Mouse (Mus musculus): ENCODE measurements around the gene Amigo3. TPM values are rescaled to one million over a fixed set of nuclear protein-coding genes. Genes with fewer than 3 reads are reported as not detected.

Gene Amigo3
- polyA plus RNA-seq, 1 experiment from 2014 or later: 2.9 TPM

DNA sequence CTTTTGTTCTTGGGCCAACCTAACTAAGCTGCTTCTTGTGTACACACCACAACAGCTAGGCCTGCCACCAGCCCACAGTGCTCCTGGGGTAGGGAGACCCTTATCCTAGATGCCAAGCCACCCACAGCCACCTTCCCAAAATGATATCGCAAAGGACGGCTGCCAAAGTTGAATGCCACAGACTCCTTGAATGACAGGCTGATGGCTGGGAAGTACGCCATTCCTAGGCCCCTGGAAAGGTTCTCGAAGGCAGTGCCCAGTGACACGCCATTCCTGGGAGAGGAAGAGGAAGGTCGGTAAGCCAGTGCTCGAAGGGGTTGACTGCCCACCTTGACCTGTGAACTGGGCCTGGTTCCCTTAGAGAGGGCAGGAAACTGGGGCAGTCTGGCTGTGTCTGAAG is 16.6 kb downstream of the Amigo3 start:
- Histone ChIP-seq H3K36me3 (peaks cover 8% of the 10 kb centered on the region), H3K4me2 (no peak overlapping the region), H3K4me3 (no peak overlapping the region), H3K27ac (replicated peaks) (no peak overlapping the region), H3K27me3 (no peaks in the 10 kb centered on the region), H3K9ac (no peak overlapping the region), H3K4me1 (replicated peaks) (no peaks in the 10 kb centered on the region), H3K9me3 (no peaks in the 10 kb centered on the region)
- ATAC-seq (ENCODE audit: low FRiP score, low read depth): no peak
- WGBS: 90% methylated on average over 7 of the region's 7 CpGs

DNA sequence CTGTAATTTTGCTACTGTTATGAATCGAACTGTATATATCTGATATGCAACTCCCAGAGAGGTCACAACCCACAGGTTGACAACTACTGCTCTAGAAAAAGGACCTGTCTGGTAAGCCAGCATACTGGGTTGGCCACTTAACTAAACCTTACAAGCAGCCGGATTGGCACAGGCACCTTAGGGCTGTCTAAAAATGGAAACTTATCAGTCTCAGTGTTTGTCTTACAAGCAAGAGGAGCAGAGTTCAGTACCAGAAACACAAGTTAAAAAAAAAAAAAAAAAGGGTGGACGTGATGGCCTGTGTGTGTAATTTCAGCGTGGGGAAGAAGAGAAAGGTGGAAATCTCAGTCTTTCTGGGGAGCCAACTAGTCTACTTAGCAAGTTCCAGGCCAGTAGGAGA is 18.8 kb downstream of the Amigo3 start:
- no peaks in the 10 kb centered on the region for H3K27me3 ChIP-seq
- no peak overlapping the region for H3K9ac ChIP-seq
- no peak for ATAC-seq (ENCODE audit: low FRiP score, low read depth)

GRCm38 (mm10) chr9:108072481-108072924 is 19.5 kb downstream of the Amigo3 start:
- 75% methylated on average over 9 of the region's 9 CpGs for WGBS
- Histone ChIP-seq H3K9me3 (no peaks in the 10 kb centered on the region), H3K27ac (replicated peaks) (no peak overlapping the region), H3K36me3 (peaks cover 8% of the 10 kb centered on the region), H3K4me2 (no peak overlapping the region), H3K9ac (no peak overlapping the region), H3K4me3 (no peak overlapping the region), H3K27me3 (no peaks in the 10 kb centered on the region), H3K4me1 (replicated peaks) (peaks cover under 1% of the 10 kb centered on the region; the same call in 1 of the 2 replicates)
- ATAC-seq (ENCODE audit: low FRiP score, low read depth): no peak

More for the DNA sequence above, 18.8 kb downstream of the Amigo3 start:
- Histone ChIP-seq H3K4me3 (no peak overlapping the region), H3K27ac (replicated peaks) (no peak overlapping the region), H3K4me1 (replicated peaks) (no peaks in the 10 kb centered on the region), H3K4me2 (no peak overlapping the region), H3K9me3 (no peaks in the 10 kb centered on the region), H3K36me3 (peaks cover 8% of the 10 kb centered on the region)
- WGBS: 96% methylated on average over 3 of the region's 4 CpGs

GRCm38 (mm10) chr9:108073141-108073930 is 20.4 kb downstream of the Amigo3 start:
- H3K9me3 ChIP-seq: no peaks in the 10 kb centered on the region
- H3K4me1 ChIP-seq (replicated peaks): peaks cover 8% of the 10 kb centered on the region
- peaks cover 8% of the 10 kb centered on the region for H3K36me3 ChIP-seq
- no peak for ATAC-seq (ENCODE audit: low FRiP score, low read depth)
- H3K27ac ChIP-seq (replicated peaks): no peak overlapping the region
- WGBS: 66% methylated on average over 7 of the region's 7 CpGs
- no peak overlapping the region for H3K4me3 ChIP-seq
- no peak overlapping the region for H3K9ac ChIP-seq
- no peak overlapping the region for H3K4me2 ChIP-seq
- no peaks in the 10 kb centered on the region for H3K27me3 ChIP-seq

DNA sequence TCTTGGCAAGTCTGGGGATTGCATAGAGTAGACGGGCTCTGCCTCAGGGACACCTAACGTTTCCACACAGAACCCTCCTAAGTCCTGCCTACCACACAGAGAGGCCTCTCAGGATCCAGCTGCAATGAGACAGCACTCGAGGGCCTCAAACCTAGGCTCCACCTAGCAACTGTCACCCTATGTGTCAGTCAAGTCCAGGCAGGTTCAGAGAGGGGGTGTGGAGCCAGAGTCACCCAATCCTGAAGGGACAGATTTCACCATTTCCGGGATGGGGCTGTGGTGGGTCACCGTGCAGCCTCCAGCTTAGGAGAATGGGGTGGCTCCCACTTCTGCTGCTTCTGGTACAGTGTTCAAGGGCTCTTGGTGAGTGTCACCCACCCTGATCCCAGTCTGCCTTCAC is 27.2 kb downstream of the Amigo3 start, which contains the start of gene Mst1:
TSS of gene Mst1 (plus strand) at position 269 of the 400 bp plus-strand sequence.
- Histone ChIP-seq H3K4me3 (peak within 1 kb of the TSS; percentile 94), H3K4me1 (replicated peaks) (peaks cover 29% of the 10 kb centered on the region), H3K9me3 (no peaks in the 10 kb centered on the region), H3K36me3 (peaks cover 7% of the 10 kb centered on the region), H3K27me3 (peaks cover 33% of the 10 kb centered on the region), H3K27ac (replicated peaks) (0 out of 2 replicates have a peak within 1 kb of the TSS, but pooled peaks have one; percentile 31), H3K4me2 (peak within 1 kb of the TSS; percentile 88), H3K9ac (peak within 1 kb of the TSS; percentile 99)
- WGBS: 80% methylated on average over 5 of the region's 5 CpGs
- no peak for ATAC-seq (ENCODE audit: low FRiP score, low read depth)

- Histone ChIP-seq H3K9me3 (no peaks in the 10 kb centered on the region), H3K27me3 (peaks cover 33% of the 10 kb centered on the region), H3K4me2 (peak overlapping the region; percentile 46), H3K27ac (replicated peaks) (no peak overlapping the region), H3K4me3 (peak overlapping the region; percentile 11), H3K36me3 (peaks cover 30% of the 10 kb centered on the region), H3K4me1 (replicated peaks) (peaks cover 29% of the 10 kb centered on the region), H3K9ac (no peak overlapping the region)
- 5% methylated on average over 18 of the region's 19 CpGs for WGBS
- ATAC-seq (ENCODE audit: low FRiP score, low read depth): no peak
Measured at GRCm38 (mm10) chr9:108082549-108082948, 29.6 kb downstream of the Amigo3 start.

DNA sequence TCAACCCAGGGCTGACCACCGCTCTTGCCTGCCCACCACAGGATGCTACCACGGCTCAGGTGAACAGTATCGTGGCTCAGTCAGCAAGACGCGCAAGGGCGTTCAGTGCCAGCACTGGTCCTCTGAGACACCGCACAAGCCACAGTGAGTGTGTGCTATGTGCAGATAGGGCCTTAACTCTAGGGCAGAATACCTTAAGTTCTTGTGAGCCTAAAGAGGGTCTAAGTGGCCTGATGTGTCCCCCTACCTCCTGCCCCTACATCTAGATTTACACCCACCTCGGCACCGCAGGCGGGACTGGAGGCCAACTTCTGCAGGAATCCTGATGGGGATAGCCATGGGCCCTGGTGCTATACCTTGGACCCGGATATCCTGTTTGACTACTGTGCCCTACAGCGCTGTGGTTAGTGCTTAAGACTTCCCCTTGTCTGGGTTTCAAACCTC is 30.1 kb downstream of the Amigo3 start, which contains the start of gene Rnf123:
TSS of gene Rnf123 (minus strand) at position 359 of the 444 bp plus-strand sequence.
- H3K9me3 ChIP-seq: no peaks in the 10 kb centered on the region
- ATAC-seq (ENCODE audit: low FRiP score, low read depth): no peak
- H3K4me2 ChIP-seq: peak within 1 kb of the TSS; percentile 46
- peaks cover 34% of the 10 kb centered on the region for H3K36me3 ChIP-seq
- H3K9ac ChIP-seq: no peak within 1 kb of the TSS
- peaks cover 33% of the 10 kb centered on the region for H3K27me3 ChIP-seq
- 40% methylated on average over 12 of the region's 12 CpGs for WGBS
- H3K27ac ChIP-seq (replicated peaks): no peak within 1 kb of the TSS
- H3K4me1 ChIP-seq (replicated peaks): peaks cover 24% of the 10 kb centered on the region
- peak within 1 kb of the TSS; percentile 11 for H3K4me3 ChIP-seq

DNA sequence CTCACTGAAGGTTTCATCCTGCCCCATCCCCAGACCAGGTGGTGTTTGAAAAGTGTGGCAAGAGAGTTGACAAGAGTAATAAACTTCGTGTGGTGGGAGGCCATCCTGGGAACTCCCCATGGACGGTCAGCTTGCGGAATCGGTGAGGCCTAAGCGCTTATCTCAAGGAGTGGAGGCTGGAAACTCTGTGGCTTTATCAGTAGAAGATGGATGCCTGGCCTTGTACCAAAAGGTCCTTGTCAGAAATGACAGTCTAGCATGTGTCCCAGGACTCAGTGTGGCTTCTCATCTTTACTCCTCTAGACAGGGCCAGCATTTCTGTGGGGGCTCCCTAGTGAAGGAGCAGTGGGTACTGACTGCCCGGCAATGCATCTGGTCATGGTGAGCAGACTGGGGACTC is 30.6 kb downstream of the Amigo3 start:
- H3K9me3 ChIP-seq: no peaks in the 10 kb centered on the region
- no peak overlapping the region for H3K4me3 ChIP-seq
- no peak overlapping the region for H3K9ac ChIP-seq
- H3K4me2 ChIP-seq: no peak overlapping the region
- peaks cover 37% of the 10 kb centered on the region for H3K36me3 ChIP-seq
- H3K27ac ChIP-seq (replicated peaks): no peak overlapping the region
- WGBS: 89% methylated on average over 6 of the region's 6 CpGs
- peaks cover 33% of the 10 kb centered on the region for H3K27me3 ChIP-seq
- peaks cover 19% of the 10 kb centered on the region for H3K4me1 ChIP-seq (replicated peaks)
- no peak for ATAC-seq (ENCODE audit: low FRiP score, low read depth)

DNA sequence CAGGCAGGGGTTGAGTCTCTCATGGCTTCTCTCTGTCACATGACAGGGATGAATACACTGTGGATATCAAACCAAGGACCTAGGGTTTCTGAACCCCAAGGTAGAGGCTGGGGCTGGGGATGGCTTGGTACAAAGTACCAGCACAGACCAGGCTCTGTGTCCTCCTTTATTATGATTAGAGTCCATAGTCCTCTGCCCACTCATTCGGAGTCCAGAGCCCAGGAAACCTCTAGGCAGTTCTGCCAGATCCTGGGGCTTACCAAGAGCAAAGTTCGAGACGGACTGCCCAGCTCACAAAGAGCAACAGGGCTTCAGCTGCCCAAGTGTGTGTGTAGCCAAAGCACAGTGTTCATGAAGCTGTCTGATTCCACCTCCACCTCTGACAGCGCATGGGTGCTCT is 32.3 kb downstream of the Amigo3 start:
- Histone ChIP-seq H3K36me3 (peaks cover 47% of the 10 kb centered on the region), H3K27ac (replicated peaks) (no peak overlapping the region), H3K9ac (no peak overlapping the region), H3K4me3 (no peak overlapping the region), H3K4me1 (replicated peaks) (peaks cover 12% of the 10 kb centered on the region), H3K27me3 (peaks cover 33% of the 10 kb centered on the region), H3K9me3 (no peaks in the 10 kb centered on the region), H3K4me2 (no peak overlapping the region)
- 93% methylated on average over 4 of the region's 4 CpGs for WGBS
- no peak for ATAC-seq (ENCODE audit: low FRiP score, low read depth)

DNA sequence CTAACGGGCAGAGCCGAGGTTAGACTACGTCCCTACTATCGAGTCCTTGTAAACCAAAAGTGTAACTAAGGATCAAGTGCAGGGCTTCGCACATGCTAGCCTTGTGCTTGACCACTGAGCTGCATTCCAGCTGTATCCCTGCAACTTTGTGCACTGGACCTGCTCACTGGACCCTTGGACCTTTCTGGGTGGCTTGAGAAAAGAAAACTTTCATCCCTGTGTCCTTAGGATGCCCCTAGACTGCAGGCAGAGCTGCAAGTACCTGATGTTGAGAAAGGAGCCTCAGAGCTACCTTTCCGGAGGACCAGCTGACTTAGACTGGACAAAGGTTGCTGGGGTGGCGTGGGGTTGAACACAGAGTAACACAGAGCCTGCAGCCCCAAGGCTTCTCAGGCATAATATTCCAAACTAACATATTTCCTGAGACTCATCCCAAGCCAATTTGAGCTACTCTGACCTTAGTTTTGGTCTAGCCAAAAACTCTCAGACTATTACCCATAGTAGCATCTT is 37.7 kb downstream of the Amigo3 start:
- peaks cover 55% of the 10 kb centered on the region for H3K36me3 ChIP-seq
- H3K9me3 ChIP-seq: no peaks in the 10 kb centered on the region

GRCm38 (mm10) chr9:108093586-108093985 is 40.6 kb downstream of the Amigo3 start:
- no peaks in the 10 kb centered on the region for H3K27me3 ChIP-seq
- 0 out of 2 replicates have a peak overlapping the region, but pooled peaks have one; percentile 77 for H3K27ac ChIP-seq (replicated peaks)
- peak overlapping the region; percentile 76 for H3K9ac ChIP-seq
- H3K4me2 ChIP-seq: peak overlapping the region; percentile 100
- no peak for ATAC-seq (ENCODE audit: low FRiP score, low read depth)
- peaks cover 29% of the 10 kb centered on the region for H3K4me1 ChIP-seq (replicated peaks)
- H3K9me3 ChIP-seq: no peaks in the 10 kb centered on the region
- H3K4me3 ChIP-seq: peak overlapping the region; percentile 73
- H3K36me3 ChIP-seq: peaks cover 37% of the 10 kb centered on the region
- 72% methylated on average over 10 of the region's 10 CpGs for WGBS

More for the DNA sequence above, 37.7 kb downstream of the Amigo3 start:
- no peak overlapping the region for H3K9ac ChIP-seq
- H3K4me1 ChIP-seq (replicated peaks): peaks cover 24% of the 10 kb centered on the region
- H3K27me3 ChIP-seq: no peaks in the 10 kb centered on the region
- WGBS: 96% methylated on average over 7 of the region's 7 CpGs
- H3K4me2 ChIP-seq: no peak overlapping the region
- H3K27ac ChIP-seq (replicated peaks): no peak overlapping the region
- ATAC-seq (ENCODE audit: low FRiP score, low read depth): no peak
- H3K4me3 ChIP-seq: no peak overlapping the region
